Mouse (Mus musculus) ovary, postnatal 36 days (tissue): Measurements from ENCODE around the gene Pak6.
A peak's percentile ranks its signal among the peaks of the same experiment; 100 is the strongest.

ENCODE experiments used
- DNase-seq: peaks from one replicate; pipeline ENCODE4 v3.0.0; 2022; ENCODE audit warnings: low spot score, mixed read lengths

The Pak6 gene

GRCm38 (mm10) chr2:118729816-118730621 lies 66.9 kb downstream of the Pak6 start:
- DNase-seq, result peak; percentile 2

- DNase-seq, result peak; percentile 88
Observed at GRCm38 (mm10) chr2:118730622-118730915, 67.5 kb downstream of the Pak6 start.

GRCm38 (mm10) chr2:118731981-118732380 lies 68.9 kb downstream of the Pak6 start:
- no peak for DNase-seq

GRCm38 (mm10) chr2:118733341-118733740 lies 70.2 kb downstream of the Pak6 start:
- DNase-seq, result peak; percentile 0

- no peak for DNase-seq
Observed at GRCm38 (mm10) chr2:118740341-118740740, 77.2 kb downstream of the Pak6 start.

- no peak for DNase-seq
Observed at GRCm38 (mm10) chr2:118741183-118741582, 78.1 kb downstream of the Pak6 start.

GRCm38 (mm10) chr2:118743261-118743943 lies 80.3 kb downstream of the Pak6 start:
- peak; percentile 4 for DNase-seq

- DNase-seq, result peak; percentile 3
Observed at GRCm38 (mm10) chr2:118744621-118745020, 81.5 kb downstream of the Pak6 start.

GRCm38 (mm10) chr2:118745232-118745884 lies 82.3 kb downstream of the Pak6 start, which contains the start of gene Inafm2:
Gene Inafm2 (plus strand): TSS chr2:118745758.
- DNase-seq, result peak; percentile 93

- peak; percentile 45 for DNase-seq
Observed at GRCm38 (mm10) chr2:118745915-118746901, 83.1 kb downstream of the Pak6 start.

GRCm38 (mm10) chr2:118747301-118747960 lies 84.3 kb downstream of the Pak6 start:
- no peak for DNase-seq
